Mouse (Mus musculus) bone marrow, adult 2 months (tissue): Measurements from ENCODE around the gene Ccdc42. TPM values are rescaled to one million over a fixed set of nuclear protein-coding genes. Genes with fewer than 3 reads are reported as not detected.

Experiments used
- H3K27ac ChIP-seq: fragments of 200-500 bp; 2 replicates; pipeline ENCODE4 v1.5.1; 2012; ENCODE audit warnings: low read depth, mild to moderate bottlenecking, control low read depth, inconsistent platforms, low read length; ENCODE audit not compliant: control insufficient read depth, poor library complexity, insufficient read depth
- H3K4me1 ChIP-seq: fragments of 200-500 bp; 2 replicates; pipeline ENCODE4 v1.6.1; 2011; ENCODE audit warnings: low read length; ENCODE audit not compliant: control insufficient read depth, insufficient read depth
- H3K4me3 ChIP-seq: fragments of 200-500 bp; replicated peaks from 2 replicates; pipeline ENCODE3; 2011; ENCODE audit warnings: mild to moderate bottlenecking, low read depth, low read length, control low read depth; ENCODE audit not compliant: control insufficient read depth
- CTCF ChIP-seq: fragments of 200-500 bp; IDR thresholded peaks from 2 replicates; pipeline ENCODE4 v1.5.1; 2011; ENCODE audit warnings: low read length, control low read depth; ENCODE audit not compliant: control insufficient read depth, insufficient read depth
- POLR2A ChIP-seq: fragments of 200-500 bp; IDR thresholded peaks from 2 replicates; pipeline ENCODE4 v1.6.1; 2011; ENCODE audit warnings: low read depth, mild to moderate bottlenecking, control low read depth, low read length, borderline replicate concordance; ENCODE audit not compliant: control insufficient read depth
- WGBS: fragments of 180-500 bp; shearing (Covaris S2); methylation state at CpG from one replicate; pipeline ENCODE4 v1.1.7; 2018; 5-methylcytosine and 5-hydroxymethylcytosine counted together
- polyA plus RNA-seq: library from polyadenylated mRNA; stranded (reverse); fragments of >200 nt; gene quantifications from 2 replicates; pipeline ENCODE4 v1.2.4, GENCODE M21; 2011; ENCODE audit warnings: low replicate concordance; ENCODE audit not compliant: missing spikeins, insufficient read depth, insufficient read length

Gene Ccdc42
- polyA plus RNA-seq, 1 experiment: not detected

DNA sequence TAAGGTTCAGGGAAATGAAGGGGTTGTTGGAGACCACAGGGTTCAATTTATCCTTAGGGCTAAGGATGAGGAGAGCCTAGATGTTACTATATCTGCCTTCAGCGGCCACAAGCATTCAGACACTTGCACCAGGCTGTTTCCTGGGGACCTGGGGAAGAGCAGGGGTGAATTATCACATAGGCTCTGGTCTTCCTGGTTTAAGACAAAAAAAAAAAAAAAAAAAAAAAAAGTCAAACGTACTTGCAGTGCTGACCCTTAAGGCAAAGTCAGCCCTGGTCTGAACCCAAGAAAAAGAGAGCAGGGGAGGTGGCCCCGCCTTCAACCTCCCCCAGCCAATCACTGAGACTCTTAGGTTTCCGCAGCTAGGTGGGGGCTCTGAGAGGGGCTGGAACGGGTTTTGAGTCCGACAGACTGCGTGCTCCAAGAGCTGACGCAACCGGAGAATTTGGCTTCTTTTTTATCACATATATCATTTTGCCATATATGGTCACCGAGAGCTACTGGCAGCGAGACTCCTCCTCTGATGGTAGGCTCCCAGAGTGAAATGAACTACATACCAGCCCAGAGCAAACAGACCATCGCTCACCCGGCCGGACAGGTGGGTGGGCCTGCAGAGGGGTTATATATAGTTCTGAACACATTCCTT, 36.5 kb downstream of the Ccdc42 start:
- Histone ChIP-seq H3K27ac (no peak overlapping the region), H3K4me1 (no peaks in the 10 kb centered on the region), H3K4me3 (no peak overlapping the region)
- 4% methylated on average over 14 of the region's 14 CpGs for WGBS
- TF ChIP-seq POLR2A (no peak), CTCF (no peak)

GRCm38 (mm10) chr11:68623871-68624258, 37.0 kb downstream of the Ccdc42 start:
- no peak for TF ChIP-seq CTCF
- no peak for TF ChIP-seq POLR2A
- H3K27ac ChIP-seq: no peak overlapping the region
- 60% methylated on average over 5 of the region's 5 CpGs for WGBS
- no peak overlapping the region for H3K4me3 ChIP-seq
- no peaks in the 10 kb centered on the region for H3K4me1 ChIP-seq

DNA sequence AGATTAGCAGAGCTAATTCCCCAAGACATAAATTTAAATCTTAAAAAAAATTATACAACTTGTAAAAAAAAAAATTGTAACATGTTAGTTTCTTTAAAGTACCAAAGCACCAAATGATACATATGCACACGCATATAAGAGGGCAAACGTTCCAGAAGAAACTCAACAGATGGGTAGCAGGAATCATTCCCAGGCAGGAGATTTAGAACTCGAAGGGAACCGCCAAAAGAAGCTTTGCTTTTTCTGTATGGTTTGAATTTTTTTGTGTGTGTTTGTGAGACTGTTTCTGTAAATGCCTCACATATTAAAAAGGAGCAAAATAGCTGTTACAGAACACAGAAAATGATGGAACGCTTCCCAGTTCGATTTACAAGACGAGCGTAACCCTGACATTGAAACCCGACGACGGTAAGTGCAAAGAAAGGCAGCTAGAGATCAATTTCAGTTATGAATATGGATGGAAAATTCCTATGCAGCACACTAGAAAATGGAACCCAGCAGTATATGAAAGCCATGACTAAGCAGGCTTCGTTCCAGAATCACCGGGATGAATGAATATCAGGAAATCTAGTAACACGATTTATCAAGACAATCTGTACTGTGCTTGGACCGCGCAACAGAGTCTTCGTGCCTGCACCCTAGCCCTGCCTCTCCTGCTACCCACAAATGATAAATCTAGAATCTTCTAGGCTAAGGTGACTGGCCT, 44.9 kb downstream of the Ccdc42 start:
- Histone ChIP-seq H3K4me1 (no peaks in the 10 kb centered on the region), H3K4me3 (no peak overlapping the region), H3K27ac (no peak overlapping the region)
- TF ChIP-seq CTCF: no peak
- TF ChIP-seq POLR2A: no peak
- WGBS: 83% methylated on average over 17 of the region's 17 CpGs

DNA sequence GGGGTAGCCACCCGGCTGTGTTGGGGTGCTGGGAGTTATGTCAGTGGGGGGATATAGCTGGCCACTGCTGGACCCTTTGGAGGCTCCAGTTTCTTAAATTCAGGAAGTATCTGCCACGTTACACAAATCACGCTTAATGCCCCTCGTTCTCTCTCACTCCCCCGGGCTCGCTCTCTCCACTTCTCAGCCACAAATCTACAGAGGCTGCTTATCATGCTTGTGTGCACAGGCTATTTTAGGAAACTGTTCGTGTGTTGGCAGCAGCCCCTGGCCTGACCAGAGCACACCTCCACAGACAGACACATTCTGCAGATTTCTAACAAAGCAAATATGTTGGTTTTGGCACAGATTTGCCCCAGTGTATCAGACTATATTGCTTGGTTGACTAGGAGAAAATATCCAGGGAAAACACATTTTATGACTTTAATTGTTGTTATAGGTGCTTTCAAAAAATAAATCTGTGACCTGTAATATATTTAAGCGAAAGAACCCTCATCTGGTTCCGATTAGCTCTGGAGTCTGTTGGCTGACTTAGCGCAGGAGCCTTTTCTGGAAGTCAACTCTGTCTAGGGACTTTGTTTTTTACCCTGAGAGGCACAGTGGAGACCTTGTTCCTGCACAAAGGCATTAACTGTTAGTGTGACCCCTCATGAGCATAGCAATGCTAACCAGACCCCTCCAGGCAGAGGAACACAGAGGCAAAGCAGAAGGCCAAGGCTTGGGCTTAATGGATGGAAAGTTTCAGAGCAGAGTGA, 51.2 kb downstream of the Ccdc42 start:
- no peak overlapping the region for H3K27ac ChIP-seq
- H3K4me1 ChIP-seq: no peaks in the 10 kb centered on the region
- TF ChIP-seq POLR2A (no peak), CTCF (no peak)
- WGBS: 27% methylated on average over 10 of the region's 10 CpGs
- no peak overlapping the region for H3K4me3 ChIP-seq

GRCm38 (mm10) chr11:68641361-68641760, 54.5 kb downstream of the Ccdc42 start:
- no peak overlapping the region for H3K27ac ChIP-seq
- no peaks in the 10 kb centered on the region for H3K4me1 ChIP-seq
- TF ChIP-seq CTCF: no peak
- TF ChIP-seq POLR2A: no peak
- H3K4me3 ChIP-seq: no peak overlapping the region
- WGBS: 81% methylated on average over 5 of the region's 5 CpGs

DNA sequence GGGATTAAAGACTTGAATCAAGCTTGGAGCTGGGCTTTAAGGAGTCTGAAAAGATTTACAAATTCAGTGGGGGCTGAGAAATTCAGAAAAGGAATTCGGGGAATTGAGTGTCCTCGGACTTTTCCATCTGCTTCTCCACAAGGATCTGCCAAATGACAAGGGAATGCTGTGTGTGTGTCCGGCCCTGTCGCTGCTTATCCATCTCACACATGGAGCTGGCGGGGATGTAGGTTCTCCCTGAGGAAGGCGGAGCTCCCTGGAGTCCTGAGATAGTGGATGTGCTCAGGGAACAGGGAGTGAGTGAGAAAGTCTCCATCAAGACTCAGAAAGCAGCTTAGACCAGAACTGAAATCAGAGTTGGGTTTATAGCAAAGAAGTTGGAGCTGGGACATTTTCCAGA, 58.0 kb downstream of the Ccdc42 start:
- WGBS: 75% methylated on average over 6 of the region's 6 CpGs
- Histone ChIP-seq H3K4me3 (no peak overlapping the region), H3K27ac (no peak overlapping the region), H3K4me1 (no peaks in the 10 kb centered on the region)
- TF ChIP-seq POLR2A (no peak), CTCF (no peak)

Other genes starting within 250 kb of the Ccdc42 start
- gene Ntn1, start 186.2 kb upstream of the Ccdc42 start, polyA plus RNA-seq: 0.72 TPM in 1 of 2 replicates, not detected in the other
- gene Pik3r5, start 154.9 kb upstream of the Ccdc42 start, polyA plus RNA-seq: 6.4 and 26.5 TPM in 2 replicates
- 12.7 and 47.0 TPM in 2 replicates for gene Pik3r6, start 84.0 kb upstream of the Ccdc42 start, polyA plus RNA-seq
- 0.97 and 1.1 TPM in 2 replicates for gene Mfsd6l, start 30.8 kb upstream of the Ccdc42 start, polyA plus RNA-seq
- 22.6 and 26.7 TPM in 2 replicates for gene Myh10, start 104.5 kb downstream of the Ccdc42 start, polyA plus RNA-seq